Mouse (Mus musculus): ENCODE data around the gene Fgf16.

GRCm38 (mm10) chrX:105763612-105764011 lies 467 bp upstream of the Fgf16 start:
- TF ChIP-seq CTCF (IDR thresholded peaks at IDR 0.05; ENCODE audit: borderline replicate concordance, control insufficient read depth, extremely low read depth, insufficient read depth, low read length, poor library complexity) = no peak
- TF ChIP-seq POLR2A (IDR thresholded peaks at IDR 0.05; ENCODE audit: control insufficient read depth, extremely low read depth, insufficient read depth, low read length, poor library complexity) = no peak
